Mouse (Mus musculus) forebrain, embryonic 15.5 days (tissue): ENCODE results near the gene Krt1. TPM values are rescaled to one million over a fixed set of nuclear protein-coding genes. Genes with fewer than 3 reads are reported as not detected.

Source experiments
- ATAC-seq: fragments of 200-750 bp; cut with Nextera tagmentation; replicated peaks from 2 replicates; pipeline ENCODE4 v1.8.0; 2017; ENCODE audit warnings: mild to moderate bottlenecking, moderate TSS enrichment, moderate library complexity
- H3K27ac ChIP-seq: fragments of 300-500 bp; sonication (generic); replicated peaks from 2 replicates; pipeline ENCODE4 v1.5.1; 2015; ENCODE audit warnings: mild to moderate bottlenecking, inconsistent platforms
- H3K27me3 ChIP-seq: fragments of 300-500 bp; sonication (generic); 2 replicates; pipeline ENCODE4 v1.6.1; 2015; ENCODE audit warnings: inconsistent platforms
- H3K36me3 ChIP-seq: fragments of 300-500 bp; sonication (generic); 2 replicates; pipeline ENCODE4 v1.6.1; 2015; ENCODE audit warnings: mild to moderate bottlenecking, inconsistent platforms
- H3K4me1 ChIP-seq: fragments of 300-500 bp; sonication (generic); 2 replicates; pipeline ENCODE4 v1.6.1; 2015; ENCODE audit warnings: inconsistent platforms
- H3K4me2 ChIP-seq: fragments of 300-500 bp; sonication (generic); replicated peaks from 2 replicates; pipeline ENCODE4 v1.6.1; 2015; ENCODE audit warnings: mild to moderate bottlenecking, inconsistent platforms
- H3K4me3 ChIP-seq: fragments of 300-500 bp; sonication (generic); 2 replicates; pipeline ENCODE4 v1.5.1; 2015; ENCODE audit warnings: mild to moderate bottlenecking, inconsistent platforms
- H3K9ac ChIP-seq: fragments of 300-500 bp; sonication (generic); replicated peaks from 2 replicates; pipeline ENCODE4 v1.6.1; 2015; ENCODE audit warnings: mild to moderate bottlenecking, inconsistent platforms
- H3K9me3 ChIP-seq: fragments of 300-500 bp; sonication (generic); 2 replicates; pipeline ENCODE4 v1.6.1; 2016; ENCODE audit warnings: inconsistent platforms
- WGBS: fragments of 180-500 bp; shearing (Covaris S2); methylation state at CpG from one replicate; pipeline ENCODE4 v1.1.7; 2015; ENCODE audit warnings: mixed read lengths; 5-methylcytosine and 5-hydroxymethylcytosine counted together
- polyA plus RNA-seq: library from polyadenylated mRNA; unstranded; fragments of >200 nt; fragmentation: Nextera tagmentation; extraction: Ambion mirVana; gene quantifications from 2 replicates; pipeline ENCODE4 v1.2.1, GENCODE M21; 2015

The Krt1 gene
- polyA plus RNA-seq = 8.4 and 8.6 TPM in 2 replicates

GRCm38 (mm10) chr15:101850694-101851093 lies at the start of gene Krt1:
Gene Krt1 (minus strand): TSS chr15:101850794.
- H3K9ac ChIP-seq = no peak within 1 kb of the TSS
- no peaks in the 10 kb centered on the region for H3K36me3 ChIP-seq
- H3K4me3 ChIP-seq = no peak within 1 kb of the TSS
- no peaks in the 10 kb centered on the region for H3K9me3 ChIP-seq
- ATAC-seq = no peak
- H3K27me3 ChIP-seq = no peaks in the 10 kb centered on the region; the same call in 1 of the 2 replicates
- H3K4me2 ChIP-seq = no peak within 1 kb of the TSS
- no peak within 1 kb of the TSS for H3K27ac ChIP-seq
- 84% methylated on average over 6 of the region's 6 CpGs for WGBS
- H3K4me1 ChIP-seq = peaks cover 6% of the 10 kb centered on the region; the same call in 1 of the 2 replicates

- no peak overlapping the region for H3K9ac ChIP-seq
These were observed 44.6 kb upstream of the Krt1 start for GRCm38 (mm10) chr15:101895216-101895615.

GRCm38 (mm10) chr15:101892820-101893219 lies 42.2 kb upstream of the Krt1 start, which contains the start of gene Krt76:
Gene Krt76 (minus strand): TSS chr15:101892920.
- Histone ChIP-seq H3K27me3 (no peaks in the 10 kb centered on the region), H3K4me3 (no peak within 1 kb of the TSS), H3K9me3 (no peaks in the 10 kb centered on the region), H3K36me3 (no peaks in the 10 kb centered on the region), H3K9ac (no peak within 1 kb of the TSS), H3K4me2 (no peak within 1 kb of the TSS), H3K27ac (no peak within 1 kb of the TSS), H3K4me1 (no peaks in the 10 kb centered on the region)
- no peak for ATAC-seq
- WGBS = 51% methylated on average over 4 of the region's 4 CpGs

More at GRCm38 (mm10) chr15:101895216-101895615, 44.6 kb upstream of the Krt1 start:
- WGBS = 96% methylated on average over 4 of the region's 4 CpGs
- Histone ChIP-seq H3K9me3 (no peaks in the 10 kb centered on the region), H3K4me2 (no peak overlapping the region), H3K27ac (no peak overlapping the region), H3K36me3 (no peaks in the 10 kb centered on the region), H3K4me1 (no peaks in the 10 kb centered on the region), H3K4me3 (no peak overlapping the region), H3K27me3 (no peaks in the 10 kb centered on the region)
- ATAC-seq = no peak

- Histone ChIP-seq H3K4me1 (no peaks in the 10 kb centered on the region), H3K4me2 (no peak overlapping the region), H3K4me3 (no peak overlapping the region), H3K36me3 (no peaks in the 10 kb centered on the region), H3K9ac (no peak overlapping the region), H3K27ac (no peak overlapping the region), H3K27me3 (no peaks in the 10 kb centered on the region), H3K9me3 (no peaks in the 10 kb centered on the region)
- no peak for ATAC-seq
- 10% methylated on average over 11 of the region's 11 CpGs for WGBS
These were observed 29.2 kb upstream of the Krt1 start for GRCm38 (mm10) chr15:101879776-101880175.

GRCm38 (mm10) chr15:101878041-101878440 lies 27.4 kb upstream of the Krt1 start:
- Histone ChIP-seq H3K27me3 (no peaks in the 10 kb centered on the region), H3K4me1 (no peaks in the 10 kb centered on the region), H3K4me2 (no peak overlapping the region), H3K27ac (no peak overlapping the region), H3K9me3 (no peaks in the 10 kb centered on the region), H3K9ac (no peak overlapping the region), H3K36me3 (no peaks in the 10 kb centered on the region), H3K4me3 (no peak overlapping the region)
- 73% methylated on average over 2 of the region's 2 CpGs for WGBS
- ATAC-seq = no peak

GRCm38 (mm10) chr15:101874383-101874782 lies 23.8 kb upstream of the Krt1 start:
- Histone ChIP-seq H3K27ac (no peak overlapping the region), H3K4me1 (peaks cover 5% of the 10 kb centered on the region), H3K9ac (no peak overlapping the region), H3K9me3 (no peaks in the 10 kb centered on the region), H3K36me3 (no peaks in the 10 kb centered on the region), H3K27me3 (no peaks in the 10 kb centered on the region), H3K4me3 (no peak overlapping the region), H3K4me2 (no peak overlapping the region)
- 82% methylated on average over 1 of the region's 1 CpGs for WGBS
- ATAC-seq = no peak

GRCm38 (mm10) chr15:101873231-101873630 lies 22.6 kb upstream of the Krt1 start:
- H3K9me3 ChIP-seq = no peaks in the 10 kb centered on the region
- no peak overlapping the region for H3K27ac ChIP-seq
- ATAC-seq = no peak
- H3K36me3 ChIP-seq = no peaks in the 10 kb centered on the region
- no peak overlapping the region for H3K4me3 ChIP-seq
- peaks cover 9% of the 10 kb centered on the region for H3K4me1 ChIP-seq
- 63% methylated on average over 4 of the region's 4 CpGs for WGBS
- no peak overlapping the region for H3K9ac ChIP-seq
- H3K4me2 ChIP-seq = no peak overlapping the region
- H3K27me3 ChIP-seq = no peaks in the 10 kb centered on the region

- Histone ChIP-seq H3K27me3 (no peaks in the 10 kb centered on the region), H3K4me2 (no peak within 1 kb of the TSS), H3K36me3 (no peaks in the 10 kb centered on the region), H3K9ac (no peak within 1 kb of the TSS), H3K9me3 (no peaks in the 10 kb centered on the region), H3K4me3 (no peak within 1 kb of the TSS), H3K4me1 (peaks cover 9% of the 10 kb centered on the region), H3K27ac (no peak within 1 kb of the TSS; the same call in 1 of the 2 replicates)
- peak; percentile 78; the same call in 1 of the 2 replicates for ATAC-seq
- 31% methylated on average over 6 of the region's 6 CpGs for WGBS
These were observed 18.8 kb upstream of the Krt1 start, which contains the start of gene Krt77 for GRCm38 (mm10) chr15:101869431-101869830. Gene Krt77 (minus strand): TSS chr15:101869705.

GRCm38 (mm10) chr15:101866754-101867153 lies 16.2 kb upstream of the Krt1 start:
- no peaks in the 10 kb centered on the region for H3K36me3 ChIP-seq
- no peak overlapping the region for H3K9ac ChIP-seq
- ATAC-seq = no peak
- peaks cover 9% of the 10 kb centered on the region for H3K4me1 ChIP-seq
- H3K9me3 ChIP-seq = no peaks in the 10 kb centered on the region
- no peak overlapping the region for H3K4me2 ChIP-seq
- no peak overlapping the region for H3K4me3 ChIP-seq
- 0 out of 2 replicates have a peak, but pooled peaks cover 4% of the 10 kb centered on the region for H3K27me3 ChIP-seq
- 84% methylated on average over 7 of the region's 7 CpGs for WGBS
- H3K27ac ChIP-seq = no peak overlapping the region

- H3K27ac ChIP-seq = no peak overlapping the region
- H3K4me1 ChIP-seq = peaks cover 16% of the 10 kb centered on the region
- no peaks in the 10 kb centered on the region for H3K36me3 ChIP-seq
- peaks cover 32% of the 10 kb centered on the region for H3K27me3 ChIP-seq
- peak overlapping the region; percentile 88 for H3K4me2 ChIP-seq
- no peaks in the 10 kb centered on the region for H3K9me3 ChIP-seq
- 62% methylated on average over 13 of the region's 13 CpGs for WGBS
- no peak for ATAC-seq
- H3K9ac ChIP-seq = no peak overlapping the region
- no peak overlapping the region for H3K4me3 ChIP-seq
These were observed 10.0 kb upstream of the Krt1 start for GRCm38 (mm10) chr15:101860421-101861130.

- peak overlapping the region; percentile 58 for H3K9ac ChIP-seq
- no peaks in the 10 kb centered on the region for H3K36me3 ChIP-seq
- peak overlapping the region; percentile 52 for H3K4me3 ChIP-seq
- peak; percentile 53 for ATAC-seq
- 1% methylated on average over 33 of the region's 33 CpGs for WGBS
- H3K27me3 ChIP-seq = peaks cover 32% of the 10 kb centered on the region
- H3K4me2 ChIP-seq = peak overlapping the region; percentile 88
- peaks cover 16% of the 10 kb centered on the region for H3K4me1 ChIP-seq
- H3K27ac ChIP-seq = no peak overlapping the region
- no peaks in the 10 kb centered on the region for H3K9me3 ChIP-seq
These were observed 9.2 kb upstream of the Krt1 start for GRCm38 (mm10) chr15:101859735-101860170.

GRCm38 (mm10) chr15:101858673-101859425 lies 8.3 kb upstream of the Krt1 start:
- H3K4me3 ChIP-seq = no peak overlapping the region
- ATAC-seq = no peak

More at GRCm38 (mm10) chr15:101858673-101859425, 8.3 kb upstream of the Krt1 start:
- Histone ChIP-seq H3K27me3 (peaks cover 32% of the 10 kb centered on the region), H3K36me3 (no peaks in the 10 kb centered on the region), H3K9ac (0 out of 2 replicates have a peak overlapping the region, but pooled peaks have one; percentile 58), H3K4me2 (peak overlapping the region; percentile 88; the same call in 1 of the 2 replicates), H3K9me3 (no peaks in the 10 kb centered on the region), H3K27ac (no peak overlapping the region), H3K4me1 (peaks cover 16% of the 10 kb centered on the region)
- WGBS = 7% methylated on average over 11 of the region's 11 CpGs
